Mouse (Mus musculus) heart, embryonic 16.5 days (tissue): ENCODE measurements around the gene Skap1. TPM values are rescaled to one million over a fixed set of nuclear protein-coding genes. Genes with fewer than 3 reads are reported as not detected.

Source experiments
- ATAC-seq: fragments of 200-750 bp; cut with Nextera tagmentation; replicated peaks from 2 replicates; pipeline ENCODE4 v1.8.0; 2017; ENCODE audit warnings: moderate number of reproducible peaks; ENCODE audit not compliant: insufficient read depth, low FRiP score; ENCODE audit errors: extremely low read depth
- H3K27ac ChIP-seq: fragments of 300-500 bp; sonication (generic); 2 replicates; pipeline ENCODE4 v1.5.1; 2014; ENCODE audit warnings: mild to moderate bottlenecking, low read length, control low read depth, moderate library complexity
- H3K27me3 ChIP-seq: fragments of 300-500 bp; sonication (generic); 2 replicates; pipeline ENCODE4 v1.6.1; 2014; ENCODE audit warnings: low read length, mixed read lengths; ENCODE audit not compliant: control insufficient read depth, insufficient read depth
- H3K36me3 ChIP-seq: fragments of 300-500 bp; sonication (generic); 2 replicates; pipeline ENCODE4 v1.6.1; 2014; ENCODE audit not compliant: control insufficient read depth, insufficient read depth
- H3K4me1 ChIP-seq: fragments of 300-500 bp; sonication (generic); 2 replicates; pipeline ENCODE4 v1.6.1; 2014; ENCODE audit warnings: low read length, mixed read lengths; ENCODE audit not compliant: control insufficient read depth, insufficient read depth
- H3K4me2 ChIP-seq: fragments of 300-500 bp; sonication (generic); 2 replicates; pipeline ENCODE4 v1.6.1; 2014; ENCODE audit warnings: low read depth, mild to moderate bottlenecking, control low read depth, low read length
- H3K4me3 ChIP-seq: fragments of 300-500 bp; sonication (generic); 2 replicates; pipeline ENCODE4 v1.5.1; 2014; ENCODE audit warnings: mild to moderate bottlenecking, control low read depth, low read length
- H3K9ac ChIP-seq: fragments of 300-500 bp; sonication (generic); 2 replicates; pipeline ENCODE4 v1.6.1; 2014; ENCODE audit warnings: low read length, control low read depth
- H3K9me3 ChIP-seq: fragments of 300-500 bp; sonication (generic); replicated peaks from 2 replicates; pipeline ENCODE4 v1.6.1; 2016; ENCODE audit warnings: low read length; ENCODE audit not compliant: control insufficient read depth
- WGBS: fragments of 180-500 bp; shearing (Covaris S2); extraction: QIAGEN DNeasy Blood & Tissue Kit; methylation state at CpG from one replicate; pipeline ENCODE4 v1.1.7; 2014; 5-methylcytosine and 5-hydroxymethylcytosine counted together
- polyA plus RNA-seq: library from polyadenylated mRNA; unstranded; fragments of >200 nt; fragmentation: Nextera tagmentation; extraction: Ambion mirVana; gene quantifications from 2 replicates; pipeline ENCODE4 v1.2.1, GENCODE M21; 2015

Gene Skap1
- polyA plus RNA-seq, 1 experiment from 2014 or later, result 27.8 TPM

GRCm38 (mm10) chr11:96456508-96457305 lies 7.7 kb upstream of the Skap1 start:
- Histone ChIP-seq H3K27me3 (peaks cover 10% of the 10 kb centered on the region; the same call in 1 of the 2 replicates), H3K4me1 (peaks cover under 1% of the 10 kb centered on the region; the same call in 1 of the 2 replicates), H3K9me3 (no peaks in the 10 kb centered on the region), H3K27ac (no peak overlapping the region), H3K36me3 (no peaks in the 10 kb centered on the region), H3K4me2 (no peak overlapping the region), H3K4me3 (no peak overlapping the region), H3K9ac (no peak overlapping the region)
- 36% methylated on average over 12 of the region's 12 CpGs for WGBS
- no peak for ATAC-seq

GRCm38 (mm10) chr11:96461766-96462165 lies 2.6 kb upstream of the Skap1 start:
- Histone ChIP-seq H3K4me2 (no peak overlapping the region), H3K36me3 (no peaks in the 10 kb centered on the region), H3K9ac (no peak overlapping the region), H3K4me3 (no peak overlapping the region), H3K4me1 (peaks cover 9% of the 10 kb centered on the region; the same call in 1 of the 2 replicates), H3K27me3 (peaks cover 50% of the 10 kb centered on the region), H3K27ac (no peak overlapping the region), H3K9me3 (no peaks in the 10 kb centered on the region)
- no peak for ATAC-seq
- 35% methylated on average over 4 of the region's 4 CpGs for WGBS

- Histone ChIP-seq H3K4me1 (peaks cover 9% of the 10 kb centered on the region; the same call in 1 of the 2 replicates), H3K4me3 (no peak overlapping the region), H3K4me2 (no peak overlapping the region), H3K36me3 (no peaks in the 10 kb centered on the region), H3K9me3 (no peaks in the 10 kb centered on the region), H3K27ac (no peak overlapping the region), H3K9ac (no peak overlapping the region), H3K27me3 (peaks cover 48% of the 10 kb centered on the region)
- 15% methylated on average over 9 of the region's 9 CpGs for WGBS
- no peak for ATAC-seq
Measured at GRCm38 (mm10) chr11:96462191-96462752, 2.1 kb upstream of the Skap1 start.

- peak overlapping the region; percentile 72 for H3K4me2 ChIP-seq
- peaks cover 48% of the 10 kb centered on the region for H3K27me3 ChIP-seq
- H3K4me1 ChIP-seq, result peaks cover 9% of the 10 kb centered on the region; the same call in 1 of the 2 replicates
- H3K36me3 ChIP-seq, result no peaks in the 10 kb centered on the region
- peak overlapping the region; percentile 33; the same call in 1 of the 2 replicates for H3K9ac ChIP-seq
- no peak overlapping the region for H3K27ac ChIP-seq
- WGBS, result 20% methylated on average over 5 of the region's 5 CpGs
- no peaks in the 10 kb centered on the region for H3K9me3 ChIP-seq
- H3K4me3 ChIP-seq, result peak overlapping the region; percentile 47
- ATAC-seq, result no peak
Measured at GRCm38 (mm10) chr11:96464716-96465060, 295 bp downstream of the Skap1 start.

- peaks cover 48% of the 10 kb centered on the region for H3K27me3 ChIP-seq
- WGBS, result 75% methylated on average over 10 of the region's 10 CpGs
- no peak for ATAC-seq
Measured at GRCm38 (mm10) chr11:96465426-96466056, 1.1 kb downstream of the Skap1 start.

GRCm38 (mm10) chr11:96466382-96466781 lies 2.0 kb downstream of the Skap1 start:
- peaks cover 41% of the 10 kb centered on the region for H3K27me3 ChIP-seq
- ATAC-seq, result no peak
- H3K27ac ChIP-seq, result no peak overlapping the region
- H3K4me3 ChIP-seq, result no peak overlapping the region
- H3K9ac ChIP-seq, result no peak overlapping the region
- H3K36me3 ChIP-seq, result no peaks in the 10 kb centered on the region
- WGBS, result 51% methylated on average over 7 of the region's 7 CpGs
- H3K9me3 ChIP-seq, result no peaks in the 10 kb centered on the region
- peaks cover 9% of the 10 kb centered on the region; the same call in 1 of the 2 replicates for H3K4me1 ChIP-seq
- no peak overlapping the region for H3K4me2 ChIP-seq

More at GRCm38 (mm10) chr11:96465426-96466056, 1.1 kb downstream of the Skap1 start:
- peaks cover 9% of the 10 kb centered on the region; the same call in 1 of the 2 replicates for H3K4me1 ChIP-seq
- no peaks in the 10 kb centered on the region for H3K9me3 ChIP-seq
- peak overlapping the region; percentile 47 for H3K4me3 ChIP-seq
- no peak overlapping the region for H3K9ac ChIP-seq
- H3K36me3 ChIP-seq, result no peaks in the 10 kb centered on the region
- no peak overlapping the region for H3K27ac ChIP-seq
- peak overlapping the region; percentile 21; the same call in 1 of the 2 replicates for H3K4me2 ChIP-seq

- Histone ChIP-seq H3K9me3 (no peaks in the 10 kb centered on the region), H3K4me2 (no peak overlapping the region), H3K9ac (no peak overlapping the region), H3K4me3 (no peak overlapping the region), H3K4me1 (peaks cover 6% of the 10 kb centered on the region; the same call in 1 of the 2 replicates), H3K27ac (no peak overlapping the region), H3K27me3 (peaks cover 36% of the 10 kb centered on the region), H3K36me3 (no peaks in the 10 kb centered on the region)
- 50% methylated on average over 7 of the region's 7 CpGs for WGBS
- ATAC-seq, result no peak
Measured at GRCm38 (mm10) chr11:96466987-96467386, 2.6 kb downstream of the Skap1 start.

GRCm38 (mm10) chr11:96468048-96468745 lies 3.8 kb downstream of the Skap1 start:
- peaks cover 27% of the 10 kb centered on the region for H3K27me3 ChIP-seq
- no peaks in the 10 kb centered on the region for H3K36me3 ChIP-seq
- WGBS, result 32% methylated on average over 9 of the region's 9 CpGs
- peaks cover 5% of the 10 kb centered on the region; the same call in 1 of the 2 replicates for H3K4me1 ChIP-seq
- no peak overlapping the region for H3K9ac ChIP-seq
- H3K4me3 ChIP-seq, result no peak overlapping the region
- H3K4me2 ChIP-seq, result no peak overlapping the region
- H3K9me3 ChIP-seq, result no peaks in the 10 kb centered on the region
- ATAC-seq, result no peak
- no peak overlapping the region for H3K27ac ChIP-seq
